Mouse (Mus musculus) c-Kit-positive CD71-negative TER-119-negative erythroid progenitor cells, embryonic 14.5 days (primary cell): ENCODE data around the gene Prr18.
"Not testable (repeated sequence)": the region's sequence is repeated elsewhere in the genome, so short reads cannot be mapped to it uniquely, and the experiment has no call there.

Source experiments
- DNase-seq: peaks from one replicate; pipeline ENCODE4 v3.0.0-alpha.2; 2013; ENCODE audit warnings: low read depth

Gene Prr18

DNA sequence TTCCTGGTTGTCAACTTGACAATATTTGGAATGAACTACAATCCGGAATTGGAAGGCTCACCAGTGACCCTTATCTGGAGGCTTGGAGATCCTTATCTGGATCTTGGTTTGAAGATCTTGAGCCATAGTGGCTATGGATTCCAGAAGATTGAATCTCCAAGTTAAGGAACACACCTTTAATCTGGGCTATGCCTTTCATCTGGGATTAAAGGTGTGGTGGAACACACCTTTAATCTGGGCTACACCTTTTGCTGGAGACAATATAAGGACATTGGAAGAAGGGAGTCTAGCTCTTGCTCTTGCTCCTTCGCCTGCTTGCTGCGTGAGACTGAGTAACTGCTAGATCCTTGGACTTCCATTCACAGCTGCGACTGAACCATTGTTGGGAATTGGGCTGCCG is at the start of gene Prr18:
Prr18 (plus strand) TSS at position 301 of the 400 bp plus-strand sequence.
- not testable (repeated sequence) for DNase-seq

- DNase-seq, result no peak
These were observed 47.1 kb upstream of the Prr18 start for GRCm38 (mm10) chr17:8289993-8290679.

DNA sequence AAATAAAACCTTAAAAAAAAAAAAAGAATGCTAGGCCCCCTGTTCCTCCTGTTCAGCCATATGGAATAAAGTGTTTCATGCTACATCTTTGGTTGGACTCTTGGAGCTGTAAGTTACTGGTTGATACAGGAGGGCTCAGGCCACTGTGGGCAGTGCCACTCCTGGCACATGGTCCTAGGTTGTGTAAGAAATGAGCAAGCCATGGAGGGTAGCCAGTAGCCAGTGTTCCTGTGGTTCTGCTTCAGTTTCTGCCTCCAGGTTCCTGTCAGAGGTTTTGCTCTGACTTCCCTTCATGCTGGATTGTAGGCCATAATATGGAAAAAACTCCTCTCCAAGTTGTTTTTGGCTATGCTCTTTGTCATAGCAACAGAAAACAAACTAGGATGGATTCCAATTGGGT is 46.5 kb upstream of the Prr18 start:
- no peak for DNase-seq

DNA sequence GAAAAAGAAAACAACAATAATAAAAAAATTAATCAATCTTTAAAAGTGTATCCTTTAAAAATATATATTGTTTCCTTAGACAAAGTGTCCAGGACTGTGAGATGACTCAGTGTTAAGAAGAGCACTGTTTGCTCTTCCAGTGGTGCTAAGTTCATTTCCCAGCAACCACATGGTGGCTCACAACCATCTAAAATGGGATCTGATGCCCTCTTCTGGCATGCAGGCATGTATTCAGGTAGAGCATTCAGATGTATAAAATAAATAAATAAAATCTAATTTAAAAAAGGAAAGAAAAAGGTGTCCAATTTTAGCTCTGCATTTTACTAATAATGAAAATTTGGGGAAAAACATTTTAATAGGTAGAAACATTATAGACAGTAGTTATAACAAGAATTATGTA is 41.4 kb upstream of the Prr18 start:
- no peak for DNase-seq

DNA sequence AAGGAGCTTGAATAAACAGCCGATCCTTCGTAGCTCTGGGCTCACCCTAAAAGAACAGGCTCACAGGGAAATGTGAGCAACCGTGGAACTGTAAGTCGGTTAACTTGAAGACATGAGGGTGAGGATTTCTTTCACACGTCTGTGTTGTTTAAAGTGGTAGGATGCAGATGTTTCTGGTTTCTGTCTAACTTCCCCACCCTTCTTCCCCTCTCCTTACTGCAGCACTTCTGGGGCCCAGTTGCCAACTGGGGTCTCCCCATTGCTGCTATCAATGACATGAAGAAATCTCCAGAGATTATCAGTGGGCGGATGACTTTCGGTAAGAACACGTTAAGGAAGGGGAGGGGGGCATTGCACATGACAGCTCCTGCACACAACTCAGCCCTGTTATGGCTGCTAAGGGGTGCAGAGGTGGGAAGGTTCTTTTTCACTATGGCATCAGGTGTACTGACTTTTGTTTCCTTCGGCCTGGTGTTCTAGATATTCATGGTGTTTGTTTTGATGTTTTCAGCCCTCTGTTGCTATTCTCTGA is 40.9 kb upstream of the Prr18 start:
- no peak for DNase-seq

DNA sequence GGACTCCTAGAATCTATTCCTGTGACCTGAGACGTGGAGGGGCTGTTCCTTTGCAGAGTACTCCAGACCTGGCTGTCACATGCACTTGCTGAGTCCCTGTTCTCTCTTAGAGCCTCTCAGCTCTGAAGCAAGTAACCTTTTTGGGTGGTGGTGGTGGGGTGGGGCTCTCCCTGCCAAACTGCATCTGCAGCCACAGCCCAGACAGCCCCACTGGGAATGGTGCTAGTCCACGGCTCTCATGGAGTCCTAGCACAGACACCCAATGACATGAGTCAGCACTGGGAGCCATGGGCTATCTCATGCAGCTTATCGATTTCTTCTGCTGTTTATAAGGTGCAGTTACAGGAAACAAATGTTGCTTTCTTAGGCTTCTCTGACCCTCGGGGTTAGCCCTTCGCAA is 39.5 kb upstream of the Prr18 start:
- DNase-seq, result no peak

DNA sequence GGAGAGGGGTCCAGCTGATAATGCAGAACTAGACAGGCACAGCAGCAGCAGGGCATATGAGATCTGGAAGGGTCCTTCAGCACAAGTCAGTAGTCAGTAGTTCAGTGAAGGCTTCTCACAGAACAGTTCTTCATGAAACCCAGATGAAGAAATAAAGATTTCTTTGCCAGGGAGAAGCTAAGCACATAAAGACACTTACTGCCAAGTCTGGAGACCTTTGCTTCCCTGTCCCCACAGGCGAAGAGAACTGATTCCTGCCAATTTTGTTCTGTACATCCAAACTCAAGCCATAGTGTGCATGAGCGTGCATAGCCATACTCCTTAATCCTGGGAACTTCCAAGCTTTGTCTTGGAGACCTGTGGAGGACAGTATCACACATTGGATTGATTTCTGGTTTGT is 39.0 kb upstream of the Prr18 start:
- no peak for DNase-seq

- DNase-seq, result no peak
These were observed 37.7 kb upstream of the Prr18 start for GRCm38 (mm10) chr17:8299524-8299923.

DNA sequence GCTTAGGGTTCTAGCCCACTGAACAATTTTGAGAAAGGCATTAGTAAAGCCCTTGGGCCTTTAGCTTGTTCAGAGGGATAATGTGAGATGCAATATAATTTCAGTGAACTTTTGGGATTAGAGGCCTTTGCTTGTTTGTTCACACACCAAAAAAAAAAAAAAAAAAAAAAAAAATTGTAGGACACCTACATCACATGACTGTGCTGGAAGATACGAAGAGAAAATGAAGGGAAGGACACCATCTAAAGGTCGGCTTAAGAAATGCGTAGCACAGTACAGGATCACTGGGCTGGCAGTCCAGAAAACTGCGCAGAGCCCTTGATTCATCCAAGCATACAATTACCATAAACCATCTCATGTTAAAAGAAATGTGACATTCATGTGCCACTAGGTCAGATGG is 35.7 kb upstream of the Prr18 start:
- DNase-seq, result no peak

- DNase-seq, result no peak
These were observed 34.4 kb upstream of the Prr18 start for GRCm38 (mm10) chr17:8302772-8303438.

- DNase-seq, result no peak
These were observed 33.6 kb upstream of the Prr18 start for GRCm38 (mm10) chr17:8303671-8304070.

DNA sequence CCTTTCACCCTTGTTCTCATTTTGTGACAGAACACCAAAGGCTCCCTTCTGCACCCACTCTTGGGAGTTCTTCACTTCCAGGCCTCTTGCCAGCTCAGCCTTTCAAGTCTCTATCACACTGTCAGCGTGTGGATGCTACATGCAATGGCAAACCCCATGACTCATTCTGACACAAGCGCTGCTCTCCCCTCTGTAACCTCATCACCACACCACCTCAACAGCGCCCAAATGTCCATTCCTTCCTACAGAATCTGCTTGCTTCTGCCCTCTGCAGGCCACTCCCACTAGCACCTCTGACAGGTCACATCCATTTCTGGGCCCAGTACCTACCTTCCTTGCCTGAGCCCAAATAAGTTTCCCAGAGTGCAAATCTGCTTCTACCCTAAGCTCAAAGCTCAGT is 31.5 kb upstream of the Prr18 start:
- DNase-seq, result no peak

GRCm38 (mm10) chr17:8310838-8311614 is 26.2 kb upstream of the Prr18 start, which contains the start of gene Sft2d1:
TSS of gene Sft2d1 (plus strand) at chr17:8311102.
- DNase-seq, result peak; percentile 91

DNA sequence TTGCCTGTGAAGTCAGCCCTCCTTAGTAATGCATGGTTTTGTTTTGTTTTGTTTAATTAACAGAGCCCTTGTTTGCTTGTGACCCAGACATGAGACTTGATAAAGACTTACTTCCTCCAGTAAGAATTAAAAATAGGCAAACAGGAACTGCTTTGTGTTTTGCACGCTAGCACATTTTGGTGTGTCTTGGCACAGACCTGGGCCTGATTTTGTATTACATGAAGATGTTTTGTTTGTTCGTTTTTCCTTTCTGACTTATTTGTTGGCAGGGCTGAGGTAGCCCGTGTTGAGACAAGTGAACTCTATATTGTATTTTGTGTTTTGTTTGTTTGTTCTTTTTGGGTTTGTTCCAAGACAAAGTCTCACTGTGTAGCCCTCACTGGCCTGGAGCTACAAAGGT is 25.5 kb upstream of the Prr18 start:
- no peak for DNase-seq

DNA sequence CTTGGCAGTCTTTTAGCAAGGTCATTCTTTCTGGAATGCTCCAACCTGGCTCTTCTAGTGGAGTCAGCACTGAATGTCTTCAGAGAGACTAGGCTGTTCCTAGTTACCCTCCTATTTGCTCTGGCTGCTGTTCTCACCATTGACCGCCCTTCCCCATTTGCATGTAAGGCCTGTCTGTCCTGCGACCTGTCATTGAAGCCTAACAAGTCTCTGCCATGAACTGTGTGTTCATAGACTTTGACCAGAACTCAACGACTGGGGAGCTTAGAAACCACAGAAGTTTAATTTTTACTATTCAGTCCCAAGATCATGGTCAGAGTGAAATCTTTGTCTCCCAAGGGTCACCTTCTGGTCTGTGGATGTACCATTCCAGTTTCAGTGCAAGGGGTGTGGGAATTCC is 23.3 kb upstream of the Prr18 start:
- no peak for DNase-seq

DNA sequence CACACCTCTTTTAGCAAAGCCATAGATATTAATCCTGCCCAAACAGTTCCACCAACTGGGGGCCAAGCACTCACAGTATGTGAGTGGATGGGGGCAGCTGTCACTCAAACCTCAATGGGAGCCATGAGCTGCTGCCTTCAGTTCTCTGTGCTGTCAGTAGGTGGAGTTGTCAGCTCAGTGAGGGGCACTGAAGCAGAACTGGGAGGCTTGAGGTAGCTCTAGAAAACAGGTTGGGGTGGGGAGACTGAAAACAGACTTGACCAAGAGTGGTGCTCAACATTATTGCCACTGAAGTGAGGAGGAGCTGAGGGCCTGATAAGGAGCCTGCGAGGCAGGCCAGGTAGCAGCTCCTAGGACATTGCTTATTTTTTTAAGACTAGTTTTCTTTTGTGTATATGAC is 21.0 kb upstream of the Prr18 start:
- DNase-seq, result no peak

- not testable (repeated sequence) for DNase-seq
These were observed 10.4 kb upstream of the Prr18 start for GRCm38 (mm10) chr17:8326877-8327276.

DNA sequence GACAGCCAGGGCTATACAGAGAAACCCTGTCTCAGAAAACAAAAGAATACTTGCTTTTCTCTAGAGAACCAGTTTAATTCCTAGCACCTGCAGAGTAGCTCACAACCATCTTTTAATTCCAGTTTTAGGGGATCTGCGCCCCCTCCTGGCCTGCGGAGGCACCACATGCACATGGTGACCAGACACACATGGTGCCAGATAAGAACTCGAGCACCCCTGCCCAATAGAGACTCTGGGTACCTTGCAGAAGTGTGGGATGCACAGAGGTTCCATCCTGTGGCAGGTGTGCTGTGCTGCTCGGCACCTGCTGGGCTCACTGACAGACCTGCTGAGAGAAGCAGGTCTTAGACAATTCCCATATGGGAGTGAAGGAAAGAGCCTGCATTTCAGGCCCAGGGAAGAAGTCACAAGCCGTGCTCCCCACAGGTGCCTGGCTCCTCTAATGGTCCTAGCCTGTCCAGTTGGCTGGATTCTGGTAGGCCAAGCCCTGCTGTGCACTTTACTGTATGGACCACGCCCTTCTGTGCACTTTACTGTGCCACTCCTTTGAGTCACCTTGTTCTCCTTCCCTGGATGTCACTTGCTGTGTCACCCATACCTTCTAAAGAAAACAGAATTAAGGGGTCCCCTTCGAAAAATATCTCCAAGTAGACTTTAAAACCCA is 8.6 kb upstream of the Prr18 start:
- DNase-seq, result no peak

DNA sequence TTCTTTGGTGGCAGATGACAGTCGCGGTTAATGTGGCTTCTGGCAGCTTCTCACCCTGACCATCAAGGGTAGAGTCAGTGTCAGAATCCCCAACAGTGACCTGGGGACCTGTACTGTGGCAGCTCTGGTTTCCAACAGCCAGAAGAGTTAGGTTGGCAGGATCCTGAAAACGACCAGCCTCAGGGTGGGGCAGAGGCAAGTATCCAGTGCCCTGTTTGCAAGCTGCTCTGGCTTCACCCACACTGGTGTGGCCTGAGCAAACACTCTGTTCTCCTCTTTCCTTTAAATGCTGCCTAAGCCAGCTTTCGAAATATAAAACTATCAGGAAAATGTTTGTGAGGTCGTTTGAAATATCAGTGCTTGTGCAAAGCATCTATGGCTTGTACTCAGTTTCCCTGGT is 6.7 kb upstream of the Prr18 start:
- DNase-seq, result no peak

GRCm38 (mm10) chr17:8339666-8340374 is 2.6 kb downstream of the Prr18 start:
- DNase-seq, result no peak
